Mouse (Mus musculus) stomach, embryonic 14.5 days (tissue): ENCODE measurements around the gene Naif1. TPM values are rescaled to one million over a fixed set of nuclear protein-coding genes. Genes with fewer than 3 reads are reported as not detected.
A peak's percentile ranks its signal among the peaks of the same experiment; 100 is the strongest.

Source experiments
- ATAC-seq: fragments of 200-750 bp; cut with Nextera tagmentation; 2 replicates; pipeline ENCODE4 v1.8.0; 2017; ENCODE audit warnings: low read depth, moderate TSS enrichment; ENCODE audit not compliant: insufficient number of reproducible peaks, insufficient read depth, low FRiP score
- H3K27ac ChIP-seq: fragments of 300-500 bp; sonication (generic); 2 replicates; pipeline ENCODE4 v1.5.1; 2014; ENCODE audit warnings: mild to moderate bottlenecking, low read length, moderate library complexity, mixed read lengths
- H3K27me3 ChIP-seq: fragments of 300-500 bp; sonication (generic); 2 replicates; pipeline ENCODE4 v1.6.1; 2014; ENCODE audit warnings: low read length, control low read depth, mixed read lengths; ENCODE audit not compliant: control insufficient read depth, insufficient read depth
- H3K36me3 ChIP-seq: fragments of 300-500 bp; sonication (generic); 2 replicates; pipeline ENCODE4 v1.6.1; 2014; ENCODE audit warnings: mild to moderate bottlenecking, control low read depth, low read length, moderate library complexity, mixed read lengths; ENCODE audit not compliant: control insufficient read depth, insufficient read depth
- H3K4me1 ChIP-seq: fragments of 300-500 bp; sonication (generic); 2 replicates; pipeline ENCODE4 v1.6.1; 2014; ENCODE audit warnings: low read length, control low read depth, mixed read lengths; ENCODE audit not compliant: control insufficient read depth, insufficient read depth
- H3K4me2 ChIP-seq: fragments of 300-500 bp; sonication (generic); replicated peaks from 2 replicates; pipeline ENCODE4 v1.6.1; 2014; ENCODE audit warnings: low read depth, low read length, control low read depth
- H3K4me3 ChIP-seq: fragments of 300-500 bp; sonication (generic); 2 replicates; pipeline ENCODE4 v1.5.1; 2014; ENCODE audit warnings: low read depth, low read length, control low read depth
- H3K9ac ChIP-seq: fragments of 300-500 bp; sonication (generic); replicated peaks from 2 replicates; pipeline ENCODE4 v1.6.1; 2014; ENCODE audit warnings: low read depth, mild to moderate bottlenecking, control low read depth, low read length, moderate library complexity, mixed read lengths
- H3K9me3 ChIP-seq: fragments of 300-500 bp; sonication (generic); 2 replicates; pipeline ENCODE4 v1.6.1; 2016; ENCODE audit warnings: low read depth, low read length, control low read depth; ENCODE audit not compliant: control insufficient read depth
- WGBS: fragments of 180-500 bp; shearing (Covaris S2); extraction: QIAGEN DNeasy Blood & Tissue Kit; methylation state at CpG from one replicate; pipeline ENCODE4 v1.1.7; 2014; 5-methylcytosine and 5-hydroxymethylcytosine counted together
- polyA plus RNA-seq: library from polyadenylated mRNA; unstranded; fragments of >200 nt; fragmentation: Nextera tagmentation; extraction: Ambion mirVana; gene quantifications from 2 replicates; pipeline ENCODE4 v1.2.1, GENCODE M21; 2014

Gene Naif1
- 5.6 TPM in 2 replicates for polyA plus RNA-seq

GRCm38 (mm10) chr2:32449761-32450754 is at the start of gene Naif1:
TSS of gene Naif1 (plus strand) at chr2:32450457.
- H3K27me3 ChIP-seq: no peaks in the 10 kb centered on the region
- peak within 1 kb of the TSS; percentile 86 for H3K4me2 ChIP-seq
- H3K36me3 ChIP-seq: peaks cover 1% of the 10 kb centered on the region; the same call in 1 of the 2 replicates
- H3K9me3 ChIP-seq: no peaks in the 10 kb centered on the region
- no peak for ATAC-seq
- WGBS: 71% methylated on average over 15 of the region's 15 CpGs
- H3K9ac ChIP-seq: peak within 1 kb of the TSS; percentile 76
- H3K4me3 ChIP-seq: peak within 1 kb of the TSS; percentile 82
- peak within 1 kb of the TSS; percentile 96 for H3K27ac ChIP-seq
- peaks cover 20% of the 10 kb centered on the region for H3K4me1 ChIP-seq

GRCm38 (mm10) chr2:32404663-32405062 is 45.6 kb upstream of the Naif1 start:
- ATAC-seq: no peak
- Histone ChIP-seq H3K4me1 (no peaks in the 10 kb centered on the region), H3K27me3 (no peaks in the 10 kb centered on the region), H3K36me3 (peaks cover 12% of the 10 kb centered on the region; the same call in 1 of the 2 replicates), H3K27ac (no peak overlapping the region), H3K9me3 (no peaks in the 10 kb centered on the region), H3K9ac (no peak overlapping the region), H3K4me2 (no peak overlapping the region), H3K4me3 (no peak overlapping the region)
- WGBS: 13% methylated on average over 2 of the region's 2 CpGs

GRCm38 (mm10) chr2:32407144-32407824 is 43.0 kb upstream of the Naif1 start:
- H3K9ac ChIP-seq: no peak overlapping the region
- H3K4me3 ChIP-seq: no peak overlapping the region
- H3K27ac ChIP-seq: no peak overlapping the region
- 80% methylated on average over 7 of the region's 7 CpGs for WGBS
- no peaks in the 10 kb centered on the region for H3K27me3 ChIP-seq
- no peaks in the 10 kb centered on the region for H3K9me3 ChIP-seq
- no peak overlapping the region for H3K4me2 ChIP-seq
- H3K36me3 ChIP-seq: peaks cover 4% of the 10 kb centered on the region; the same call in 1 of the 2 replicates
- H3K4me1 ChIP-seq: no peaks in the 10 kb centered on the region
- ATAC-seq: no peak

GRCm38 (mm10) chr2:32408429-32409424 is 41.5 kb upstream of the Naif1 start:
- no peaks in the 10 kb centered on the region for H3K36me3 ChIP-seq
- no peak overlapping the region for H3K9ac ChIP-seq
- H3K4me3 ChIP-seq: no peak overlapping the region
- no peak overlapping the region for H3K4me2 ChIP-seq
- ATAC-seq: 0 out of 2 replicates have a peak, but pooled peaks have one; percentile 21
- no peaks in the 10 kb centered on the region for H3K9me3 ChIP-seq
- H3K27ac ChIP-seq: no peak overlapping the region
- H3K27me3 ChIP-seq: no peaks in the 10 kb centered on the region
- WGBS: 64% methylated on average over 25 of the region's 25 CpGs
- H3K4me1 ChIP-seq: no peaks in the 10 kb centered on the region

- 84% methylated on average over 7 of the region's 7 CpGs for WGBS
- H3K4me2 ChIP-seq: no peak overlapping the region
- H3K4me3 ChIP-seq: no peak overlapping the region
- peaks cover 16% of the 10 kb centered on the region for H3K36me3 ChIP-seq
- no peak for ATAC-seq
- no peak overlapping the region for H3K9ac ChIP-seq
- H3K9me3 ChIP-seq: no peaks in the 10 kb centered on the region
- H3K4me1 ChIP-seq: peaks cover 4% of the 10 kb centered on the region; the same call in 1 of the 2 replicates
- no peak overlapping the region; the same call in 1 of the 2 replicates for H3K27ac ChIP-seq
- no peaks in the 10 kb centered on the region for H3K27me3 ChIP-seq
Observed at GRCm38 (mm10) chr2:32411407-32411806, 38.9 kb upstream of the Naif1 start.

- no peak for ATAC-seq
- Histone ChIP-seq H3K4me3 (no peak overlapping the region), H3K9me3 (no peaks in the 10 kb centered on the region), H3K27ac (no peak overlapping the region), H3K9ac (no peak overlapping the region), H3K36me3 (peaks cover 30% of the 10 kb centered on the region), H3K4me1 (peaks cover 4% of the 10 kb centered on the region; the same call in 1 of the 2 replicates), H3K4me2 (no peak overlapping the region), H3K27me3 (no peaks in the 10 kb centered on the region)
- 85% methylated on average over 6 of the region's 6 CpGs for WGBS
Observed at GRCm38 (mm10) chr2:32412742-32413531, 37.3 kb upstream of the Naif1 start.

GRCm38 (mm10) chr2:32413936-32414335 is 36.3 kb upstream of the Naif1 start:
- WGBS: 33% methylated on average over 5 of the region's 5 CpGs
- no peak overlapping the region for H3K4me2 ChIP-seq
- no peak overlapping the region for H3K27ac ChIP-seq
- H3K9me3 ChIP-seq: no peaks in the 10 kb centered on the region
- ATAC-seq: no peak
- H3K4me3 ChIP-seq: no peak overlapping the region
- H3K36me3 ChIP-seq: peaks cover 38% of the 10 kb centered on the region
- no peaks in the 10 kb centered on the region for H3K27me3 ChIP-seq
- peaks cover 4% of the 10 kb centered on the region; the same call in 1 of the 2 replicates for H3K4me1 ChIP-seq
- H3K9ac ChIP-seq: no peak overlapping the region
